Mouse (Mus musculus) embryonic fibroblast, embryonic 13.5 days (primary cell): ENCODE measurements around the gene B3galt4. TPM values are rescaled to one million over a fixed set of nuclear protein-coding genes. Genes with fewer than 3 reads are reported as not detected.

ENCODE experiments used
- H3K27ac ChIP-seq: 2 replicates; pipeline ENCODE4 v1.5.1; 2012; ENCODE audit warnings: low read length, control low read depth, inconsistent platforms; ENCODE audit not compliant: insufficient read depth
- H3K4me1 ChIP-seq: 2 replicates; pipeline ENCODE4 v1.6.1; 2011; ENCODE audit warnings: low read length; ENCODE audit not compliant: control insufficient read depth, insufficient read depth
- H3K4me3 ChIP-seq: 2 replicates; pipeline ENCODE4 v1.5.1; 2011; ENCODE audit warnings: mild to moderate bottlenecking, control low read depth, low read length; ENCODE audit not compliant: insufficient read depth
- CTCF ChIP-seq: IDR thresholded peaks from 2 replicates; pipeline ENCODE4 v1.5.1; 2011; ENCODE audit warnings: mild to moderate bottlenecking, control low read depth, low read length, moderate library complexity, borderline replicate concordance; ENCODE audit not compliant: insufficient read depth
- POLR2A ChIP-seq: IDR thresholded peaks from 2 replicates; pipeline ENCODE4 v1.6.1; 2011; ENCODE audit warnings: low read depth, mild to moderate bottlenecking, control low read depth, low read length, moderate library complexity
- polyA plus RNA-seq: library from polyadenylated mRNA; stranded (reverse); fragments of >200 nt; gene quantifications from 2 replicates; pipeline ENCODE4 v1.2.4, GENCODE M21; 2011; ENCODE audit warnings: low read depth; ENCODE audit not compliant: missing spikeins, insufficient read length

B3galt4 gene
- polyA plus RNA-seq, 1 experiment, result 3.6 TPM

DNA sequence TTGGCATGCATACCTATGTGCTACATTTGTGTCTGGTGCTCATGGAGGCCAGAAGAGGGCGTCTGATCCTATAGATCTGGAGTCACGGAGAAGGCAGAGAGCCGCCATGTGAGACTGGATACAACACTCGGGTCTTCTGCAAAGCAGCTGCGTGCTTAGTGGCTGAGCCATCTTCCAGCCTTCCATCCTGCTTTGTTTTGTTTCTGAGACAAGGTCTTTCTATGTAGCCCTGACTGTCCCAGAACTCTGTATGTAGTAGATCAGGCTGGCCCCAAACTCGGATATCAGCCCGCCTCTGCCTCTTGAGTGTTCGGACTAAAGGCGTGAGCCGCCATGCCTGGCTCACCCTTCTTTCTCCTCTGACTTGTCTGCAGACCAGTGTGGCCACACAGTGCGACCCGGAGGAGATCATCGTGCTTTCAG, 36.3 kb downstream of the B3galt4 start:
- Histone ChIP-seq H3K4me3 (no peak overlapping the region), H3K4me1 (peaks cover 3% of the 10 kb centered on the region; the same call in 1 of the 2 replicates), H3K27ac (no peak overlapping the region)
- no peak for TF ChIP-seq CTCF
- no peak for TF ChIP-seq POLR2A

DNA sequence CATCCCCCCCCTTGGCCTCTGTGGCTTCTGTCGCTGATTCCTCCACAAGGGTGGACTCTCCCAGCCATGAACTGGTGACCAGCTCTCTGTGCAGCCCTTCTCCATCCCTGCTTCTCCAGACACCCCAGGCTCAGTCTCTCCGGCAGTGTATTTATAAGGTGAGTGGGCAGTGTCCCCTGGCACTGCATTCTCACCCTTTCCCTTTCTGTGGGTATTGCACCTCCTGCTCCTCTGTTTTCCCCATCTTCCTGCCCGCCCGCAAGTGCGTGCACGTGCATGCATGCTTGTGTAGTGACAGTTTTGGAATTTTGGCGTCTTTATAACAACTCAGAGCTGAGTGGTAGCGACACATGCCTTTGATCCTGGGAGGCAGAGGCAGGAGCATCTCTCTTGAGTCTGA, 37.4 kb downstream of the B3galt4 start:
- Histone ChIP-seq H3K27ac (no peak overlapping the region), H3K4me1 (peaks cover 3% of the 10 kb centered on the region; the same call in 1 of the 2 replicates), H3K4me3 (no peak overlapping the region)
- TF ChIP-seq POLR2A (no peak), CTCF (no peak)

DNA sequence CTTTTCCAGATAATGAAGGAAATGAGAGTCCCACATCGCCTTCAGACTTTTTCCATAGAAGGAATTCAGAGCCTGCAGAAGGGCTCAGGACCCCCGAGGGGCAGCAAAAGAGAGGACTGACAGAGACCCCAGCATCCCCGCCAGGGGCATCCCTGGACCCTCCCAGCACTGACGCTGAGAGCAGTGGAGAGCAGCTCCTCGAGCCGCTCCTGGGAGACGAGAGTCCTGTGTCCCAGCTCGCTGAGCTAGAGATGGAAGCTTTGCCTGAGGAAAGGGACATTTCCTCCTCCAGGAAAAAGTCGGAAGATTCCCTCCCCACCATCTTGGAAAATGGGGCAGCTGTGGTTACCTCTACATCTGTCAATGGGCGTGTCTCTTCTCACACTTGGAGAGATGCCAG, 38.0 kb downstream of the B3galt4 start:
- Histone ChIP-seq H3K4me3 (no peak overlapping the region), H3K27ac (no peak overlapping the region), H3K4me1 (peaks cover 3% of the 10 kb centered on the region; the same call in 1 of the 2 replicates)
- TF ChIP-seq POLR2A (no peak), CTCF (no peak)

DNA sequence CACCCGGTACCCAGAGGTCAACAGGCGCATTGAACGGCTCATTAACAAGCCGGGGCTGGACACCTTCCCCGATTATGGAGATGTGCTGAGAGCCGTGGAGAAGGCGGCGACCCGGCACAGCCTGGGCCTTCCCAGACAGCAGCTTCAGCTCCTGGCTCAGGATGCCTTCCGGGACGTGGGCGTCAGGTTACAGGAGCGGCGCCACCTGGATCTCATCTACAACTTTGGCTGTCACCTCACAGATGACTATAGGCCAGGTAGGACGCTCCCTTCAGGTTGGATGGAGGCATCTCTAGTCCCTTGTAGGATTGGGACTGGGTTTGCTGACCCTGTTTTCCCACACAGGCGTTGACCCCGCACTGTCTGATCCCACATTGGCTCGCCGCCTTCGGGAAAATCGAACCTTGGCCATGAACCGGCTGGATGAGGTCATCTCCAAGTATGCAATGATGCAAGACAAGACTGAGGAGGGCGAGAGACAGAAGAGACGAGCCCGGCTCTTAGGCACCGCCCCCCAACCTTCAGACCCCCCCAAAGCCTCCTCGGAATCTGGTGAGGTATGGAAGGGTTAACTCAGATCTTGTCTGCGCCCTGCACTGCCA, 39.4 kb downstream of the B3galt4 start:
- Histone ChIP-seq H3K27ac (no peak overlapping the region), H3K4me1 (peaks cover 3% of the 10 kb centered on the region; the same call in 1 of the 2 replicates), H3K4me3 (no peak overlapping the region)
- no peak for TF ChIP-seq POLR2A
- TF ChIP-seq CTCF, result no peak

DNA sequence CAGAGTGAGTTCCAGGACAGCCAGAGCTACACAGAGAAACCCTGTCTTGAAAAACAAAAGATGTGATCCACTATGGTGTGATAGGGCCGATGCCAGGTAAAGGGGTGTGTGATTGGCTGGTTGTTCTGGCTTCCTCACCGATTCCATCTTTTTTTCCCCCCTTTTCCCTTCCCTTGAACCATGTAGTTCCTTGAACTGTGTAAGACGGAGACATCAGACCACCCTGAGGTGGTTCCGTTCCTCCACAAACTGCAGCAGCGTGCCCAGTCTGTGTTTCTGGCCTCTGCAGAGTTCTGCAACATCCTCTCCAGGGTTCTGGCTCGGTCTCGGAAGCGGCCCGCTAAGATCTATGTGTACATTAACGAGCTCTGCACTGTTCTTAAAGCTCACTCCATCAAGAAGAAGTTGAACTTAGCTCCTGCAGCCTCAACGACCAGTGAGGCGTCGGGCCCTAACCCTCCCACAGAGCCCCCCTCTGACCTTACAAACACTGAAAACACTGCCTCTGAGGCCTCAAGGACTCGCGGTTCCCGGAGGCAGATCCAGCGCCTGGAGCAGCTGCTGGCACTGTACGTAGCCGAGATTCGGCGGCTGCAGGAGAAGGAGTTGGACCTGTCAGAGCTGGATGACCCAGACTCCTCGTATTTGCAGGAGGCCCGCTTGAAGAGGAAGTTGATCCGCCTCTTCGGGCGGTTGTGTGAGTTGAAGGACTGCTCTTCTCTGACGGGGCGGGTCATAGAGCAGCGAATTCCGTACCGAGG, 40.1 kb downstream of the B3galt4 start:
- Histone ChIP-seq H3K4me1 (peaks cover 3% of the 10 kb centered on the region; the same call in 1 of the 2 replicates), H3K27ac (no peak overlapping the region), H3K4me3 (no peak overlapping the region)
- TF ChIP-seq CTCF, result no peak
- no peak for TF ChIP-seq POLR2A

DNA sequence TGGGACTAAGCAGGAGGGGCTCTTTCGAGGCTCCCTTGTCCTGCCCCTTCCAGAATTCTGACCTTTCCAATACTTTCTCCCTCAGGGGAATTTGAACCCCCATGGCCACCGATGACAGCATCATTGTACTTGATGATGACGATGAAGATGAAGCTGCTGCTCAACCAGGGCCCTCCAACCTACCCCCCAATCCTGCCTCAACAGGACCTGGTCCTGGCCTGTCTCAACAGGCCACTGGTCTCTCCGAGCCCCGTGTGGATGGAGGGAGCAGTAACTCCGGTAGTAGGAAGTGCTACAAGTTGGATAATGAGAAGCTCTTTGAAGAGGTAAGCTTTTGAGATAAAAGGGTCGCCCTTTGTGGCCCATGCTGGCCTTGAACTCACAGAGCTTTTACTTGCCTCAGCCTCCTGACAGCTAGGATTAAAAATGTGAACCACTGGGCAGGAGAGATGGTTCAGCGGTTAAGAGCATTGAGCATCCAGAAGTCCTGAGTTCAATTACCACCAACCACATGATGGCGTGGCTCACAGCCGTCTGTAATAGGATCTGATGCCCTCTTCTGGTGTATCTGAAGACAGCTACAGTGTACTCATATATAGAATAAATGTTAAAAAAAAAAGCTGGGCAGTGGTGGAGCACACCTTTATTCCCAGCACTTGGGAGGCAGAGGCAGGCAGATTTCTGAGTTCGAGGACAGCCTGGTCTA, 40.8 kb downstream of the B3galt4 start:
- Histone ChIP-seq H3K4me3 (peak overlapping the region; percentile 74), H3K27ac (peak overlapping the region; percentile 61; the same call in 1 of the 2 replicates), H3K4me1 (peaks cover 3% of the 10 kb centered on the region; the same call in 1 of the 2 replicates)
- TF ChIP-seq CTCF (no peak), POLR2A (no peak)

DNA sequence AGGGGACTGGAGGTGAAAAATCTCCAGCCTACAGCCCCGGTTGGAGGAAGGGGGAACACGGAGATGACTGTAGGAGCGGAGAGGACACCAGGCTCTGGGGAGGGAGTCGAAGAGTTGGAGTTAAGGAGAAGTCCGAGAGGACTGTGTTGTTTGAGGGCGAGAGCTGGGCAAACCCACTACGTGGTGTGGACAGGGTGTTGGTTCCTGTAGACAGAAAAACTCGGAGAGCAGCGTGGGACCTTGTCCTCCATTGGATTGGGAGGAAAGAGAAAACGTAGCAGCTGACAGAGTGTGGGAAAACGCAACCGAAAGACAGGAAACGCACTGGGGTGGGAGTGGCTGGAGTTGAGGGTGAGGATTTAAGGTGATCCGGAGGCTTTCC, 41.4 kb downstream of the B3galt4 start:
- Histone ChIP-seq H3K4me3 (peak overlapping the region; percentile 74), H3K27ac (peak overlapping the region; percentile 61), H3K4me1 (no peaks in the 10 kb centered on the region)
- TF ChIP-seq POLR2A, result peak; percentile 77
- no peak for TF ChIP-seq CTCF

DNA sequence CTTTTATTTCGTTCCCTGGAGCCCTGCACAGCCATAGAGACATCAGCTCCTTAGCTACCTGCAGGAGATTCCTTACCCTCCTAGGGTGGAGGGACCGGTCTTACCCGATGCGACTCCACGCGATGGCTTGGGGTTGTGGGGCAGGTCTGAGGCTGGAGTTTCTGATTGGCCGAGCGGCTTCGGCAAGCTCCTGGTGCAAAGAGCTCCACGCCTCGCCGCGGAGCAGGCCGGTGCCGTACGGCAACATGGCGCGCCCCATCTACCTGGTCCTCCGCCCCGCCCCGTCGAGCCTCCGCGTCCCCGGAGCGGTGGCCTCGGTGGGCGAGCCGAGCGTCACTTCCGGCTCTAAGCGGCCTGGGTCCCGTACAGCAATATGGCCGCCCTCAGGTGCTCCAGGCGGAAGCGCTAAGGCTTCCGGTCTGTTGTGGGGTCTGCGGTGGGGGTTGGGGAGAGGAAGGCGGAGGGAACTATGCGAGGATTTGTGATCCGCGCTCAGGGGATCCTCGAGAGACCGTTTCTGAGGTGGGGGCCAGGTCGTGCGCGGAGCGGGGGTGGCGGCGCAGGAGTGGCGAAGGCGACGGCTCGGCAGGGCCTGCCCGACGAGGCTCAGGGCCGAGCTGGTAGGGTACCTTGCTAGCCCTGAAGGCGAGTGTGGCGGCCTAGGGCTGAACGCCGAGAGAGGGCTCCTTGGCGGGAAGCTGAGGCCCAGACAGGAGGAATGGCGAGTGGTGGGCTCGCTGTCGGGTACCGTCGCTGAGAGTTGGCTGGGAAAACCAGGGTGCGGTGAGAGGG, 42.0 kb downstream of the B3galt4 start, which contains the start of gene Daxx:
TSS of gene Daxx (plus strand) at position 338 of the 792 bp plus-strand sequence.
- no peak for TF ChIP-seq CTCF
- TF ChIP-seq POLR2A, result peak; percentile 88
- H3K4me1 ChIP-seq, result no peaks in the 10 kb centered on the region
- peak within 1 kb of the TSS; percentile 74 for H3K4me3 ChIP-seq
- peak within 1 kb of the TSS; percentile 61 for H3K27ac ChIP-seq
